ENCODE assay signal across 8 mouse cellular contexts in genomic region chr11:33162998-33163506, GRCm38 (mm10). TPM values are rescaled to one million over a fixed set of nuclear protein-coding genes. Genes with fewer than 3 reads are reported as not detected.
DNase-seq lines count a peak whose midpoint lies in the region; ATAC-seq lines count a peak whose summit lies in the region.

Npm1 (minus strand) TSS chr11:33163206.

- H3K9ac ChIP-seq in lung, embryonic 16.5 days (ENCODE audit: low read length), result peak within 1 kb of the TSS; percentile 96

- H3K4me1 ChIP-seq in lung, embryonic 16.5 days (replicated peaks; ENCODE audit: control insufficient read depth, insufficient read depth, low read length), result peaks cover 8% of the 10 kb centered on the region; the same call in 1 of the 2 replicates

- H3K27ac ChIP-seq in lung, embryonic 16.5 days (ENCODE audit: low read length), result peak within 1 kb of the TSS; percentile 97

- H3K27me3 ChIP-seq in lung, embryonic 16.5 days (ENCODE audit: control insufficient read depth, insufficient read depth, low read depth, low read length), result no peaks in the 10 kb centered on the region

- peak within 1 kb of the TSS; percentile 83 for H3K4me2 ChIP-seq in lung, embryonic 16.5 days (ENCODE audit: low read depth, low read length)

- peaks cover 10% of the 10 kb centered on the region for H3K36me3 ChIP-seq in lung, embryonic 16.5 days (ENCODE audit: control insufficient read depth, insufficient read depth, low read length)

- peak; percentile 91 for DNase-seq in MEL-GATA-1-ER (ENCODE audit: extremely low read depth, low read depth)
- peak; percentile 100 for DNase-seq in cerebellum, adult 8-10 months
- peak; percentile 100 for DNase-seq in forelimb bud, embryonic 11.5 days (ENCODE audit: low read depth, low spot score)
- peak; percentile 98 for DNase-seq in layer of hippocampus, adult 9-10 months (ENCODE audit: low spot score)
- DNase-seq in ovary, postnatal 10 days (ENCODE audit: low spot score), result peak; percentile 98
- DNase-seq in thymus, postnatal 10 days (ENCODE audit: low spot score in 2 of 2), result peak; percentile 99

- H3K9me3 ChIP-seq in lung, embryonic 16.5 days (ENCODE audit: control insufficient read depth, low read length), result no peaks in the 10 kb centered on the region

- WGBS in lung, embryonic 16.5 days, result 2% methylated on average over 49 of the region's 49 CpGs

- peak within 1 kb of the TSS; percentile 98 for H3K4me3 ChIP-seq in lung, embryonic 16.5 days (ENCODE audit: low read length)

- peak; percentile 94 to 95 for ATAC-seq in hematopoietic stem cell, adult 5-6 weeks (replicated peaks in 1 of 2; ENCODE audit: insufficient read depth in 1 of 2, low FRiP score in 2 of 2, low TSS enrichment in 1 of 2, low read depth in 1 of 2, poor library complexity in 2 of 2, severe bottlenecking in 2 of 2)
- peak; percentile 97 for ATAC-seq in lung, embryonic 16.5 days (ENCODE audit: low read depth)

RNA-seq across cellular contexts. Expression of gene Npm1, which starts in this region (rescaled TPM):
- total RNA-seq in hematopoietic stem cell, adult 5-6 weeks (2017), result 2,529 and 3,030 TPM in 2 replicates
- polyA plus RNA-seq in lung, embryonic 16.5 days (2015; fragmentation: Nextera tagmentation; extraction: Ambion mirVana), result 736 and 786 TPM in 2 replicates

Comparison
In these comparisons a context has a peak if more than half of its experiments do, and no peak if none do; other contexts are left out.
1. Peak in every context shown above with its lines: DNase-seq, ATAC-seq, H3K4me3 ChIP-seq and H3K27ac ChIP-seq.